Mouse (Mus musculus) ovary, adult 18-20 months (tissue): ENCODE measurements around the gene Atat1.

Experiments used
- DNase-seq: peaks from one replicate; pipeline ENCODE4 v3.0.0; 2022; ENCODE audit warnings: low spot score, mixed read lengths

The Atat1 gene

GRCm38 (mm10) chr17:35873774-35874519, 35.9 kb downstream of the Atat1 start:
- DNase-seq = peak; percentile 70

GRCm38 (mm10) chr17:35870884-35871696, 38.8 kb downstream of the Atat1 start:
- DNase-seq = no peak

DNA sequence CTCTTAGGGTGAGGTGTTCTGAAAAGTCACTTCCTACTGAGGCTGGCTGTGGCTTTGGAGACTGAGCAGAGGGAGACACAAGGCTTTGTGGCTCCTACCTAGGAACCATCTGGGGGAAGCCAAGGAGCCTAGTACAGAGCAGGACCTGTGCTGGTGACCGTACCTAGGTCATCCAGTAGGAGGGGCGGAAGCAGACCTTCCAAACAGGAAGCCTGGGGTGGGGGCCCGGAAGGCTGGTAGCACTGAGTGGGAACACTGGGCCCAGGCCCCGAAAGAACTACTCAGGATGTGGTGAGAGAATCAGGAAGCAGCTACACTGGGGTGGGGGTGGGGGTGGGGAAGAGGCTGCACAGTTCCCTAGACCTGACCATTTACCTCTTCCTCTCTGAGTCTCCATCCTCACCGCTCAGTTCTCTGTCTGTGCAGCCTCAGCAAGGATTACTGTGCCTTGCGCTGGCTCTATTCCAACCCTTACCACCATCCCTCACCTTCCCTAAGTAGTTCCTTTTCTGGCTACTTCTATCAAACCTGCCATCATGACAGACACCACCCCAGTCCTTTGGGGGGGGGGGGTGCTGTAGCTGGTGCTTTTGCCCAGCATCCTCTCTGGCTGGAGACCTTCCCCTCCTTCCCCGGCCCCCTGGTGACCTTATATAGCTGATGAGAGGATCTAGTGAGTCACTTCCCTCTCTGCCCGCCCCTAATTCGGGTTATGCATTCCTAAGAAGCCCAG, 39.6 kb downstream of the Atat1 start:
- DNase-seq = no peak

GRCm38 (mm10) chr17:35869346-35870067, 40.4 kb downstream of the Atat1 start:
- no peak for DNase-seq

DNA sequence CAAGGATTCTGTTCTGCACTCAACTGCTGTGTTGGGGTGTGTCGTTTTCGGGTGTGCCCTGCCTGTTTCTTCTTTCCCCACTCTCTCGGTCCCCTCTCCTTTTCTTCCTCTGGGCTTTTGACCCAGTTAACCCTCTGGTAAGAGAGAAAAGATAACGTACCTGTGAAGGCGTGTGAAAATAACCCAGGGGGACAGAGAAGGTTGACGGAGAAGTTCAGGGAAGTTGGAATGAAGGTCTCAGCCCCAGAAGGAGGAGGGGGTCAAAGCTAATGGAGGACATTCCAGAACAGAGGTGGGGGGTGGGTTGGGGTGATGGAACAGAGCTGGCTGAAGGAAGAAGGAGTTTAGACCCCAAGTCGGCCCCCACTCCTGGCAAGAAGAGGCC, 40.9 kb downstream of the Atat1 start:
- DNase-seq = no peak

- no peak for DNase-seq
Observed at GRCm38 (mm10) chr17:35868165-35868820, 41.6 kb downstream of the Atat1 start.

GRCm38 (mm10) chr17:35866911-35867890, 42.7 kb downstream of the Atat1 start:
- DNase-seq = no peak

GRCm38 (mm10) chr17:35866281-35866831, 43.5 kb downstream of the Atat1 start:
- DNase-seq = peak; percentile 57

DNA sequence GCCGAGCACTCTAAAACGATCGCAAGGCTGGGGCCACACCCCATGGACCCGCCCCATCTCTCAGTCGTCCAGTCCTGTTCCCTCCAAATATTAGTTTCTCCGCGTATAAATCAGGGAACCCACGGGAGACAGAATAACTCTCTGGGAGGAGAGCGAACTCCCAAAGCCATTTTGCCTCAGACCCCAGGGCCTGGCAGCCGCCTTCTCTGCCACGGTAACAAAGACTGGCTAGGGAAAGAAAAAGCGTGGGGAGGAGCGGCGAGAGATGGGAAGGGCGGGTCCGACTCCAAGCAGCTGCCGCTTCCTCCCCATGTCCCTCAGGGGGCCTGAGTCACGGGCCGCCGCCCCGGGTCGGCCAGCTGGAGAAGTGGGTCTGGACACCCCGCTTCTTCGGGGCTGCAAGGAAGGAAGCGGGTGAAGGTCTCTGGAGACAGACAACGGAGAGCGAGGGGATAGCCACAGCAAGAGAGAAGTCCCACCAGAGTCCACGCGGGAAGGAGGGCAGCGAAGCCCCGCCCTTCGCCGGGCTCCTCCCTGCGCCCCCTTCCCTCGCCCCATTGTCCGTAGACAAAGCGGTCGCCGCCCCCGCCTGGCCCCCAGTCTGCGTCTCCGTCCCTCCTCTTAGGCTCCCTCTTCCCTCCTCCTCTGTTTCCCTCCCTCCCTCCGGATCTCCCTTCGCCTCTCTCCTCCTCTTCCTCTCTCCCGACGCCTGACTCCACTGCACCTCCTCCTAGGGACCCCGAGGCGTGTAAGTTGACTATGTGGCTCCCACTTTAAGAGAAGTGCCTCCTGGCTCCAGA, 44.2 kb downstream of the Atat1 start, which contains the start of gene Ppp1r18:
Ppp1r18 (plus strand) TSS at position 113 of the 800 bp plus-strand sequence.
- DNase-seq = peak; percentile 67

DNA sequence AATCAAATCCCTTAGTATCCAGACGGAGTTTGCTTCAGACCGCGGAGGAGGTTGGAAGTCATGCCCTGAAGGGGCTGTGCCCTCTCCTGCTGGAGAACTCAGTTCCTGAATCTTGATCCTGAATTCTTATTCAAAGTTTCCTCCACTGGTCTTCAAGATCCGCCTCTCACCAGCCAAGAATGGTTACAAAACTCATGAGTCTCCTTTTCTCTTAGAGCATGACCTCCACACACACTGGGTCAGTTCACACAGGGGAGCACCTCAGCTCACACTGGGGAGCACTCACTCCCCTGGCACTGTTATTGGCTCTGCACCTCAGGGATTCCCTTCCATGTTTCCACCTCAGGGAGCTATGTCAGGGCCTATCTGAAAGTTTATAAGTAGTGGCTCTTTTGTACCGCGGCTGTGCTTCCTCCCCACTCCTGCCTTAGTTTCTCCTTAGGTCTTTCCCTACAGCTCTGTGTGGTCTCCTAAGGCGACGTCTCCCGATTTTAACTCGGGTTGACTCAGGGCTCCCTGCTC, 45.0 kb downstream of the Atat1 start:
- no peak for DNase-seq

DNA sequence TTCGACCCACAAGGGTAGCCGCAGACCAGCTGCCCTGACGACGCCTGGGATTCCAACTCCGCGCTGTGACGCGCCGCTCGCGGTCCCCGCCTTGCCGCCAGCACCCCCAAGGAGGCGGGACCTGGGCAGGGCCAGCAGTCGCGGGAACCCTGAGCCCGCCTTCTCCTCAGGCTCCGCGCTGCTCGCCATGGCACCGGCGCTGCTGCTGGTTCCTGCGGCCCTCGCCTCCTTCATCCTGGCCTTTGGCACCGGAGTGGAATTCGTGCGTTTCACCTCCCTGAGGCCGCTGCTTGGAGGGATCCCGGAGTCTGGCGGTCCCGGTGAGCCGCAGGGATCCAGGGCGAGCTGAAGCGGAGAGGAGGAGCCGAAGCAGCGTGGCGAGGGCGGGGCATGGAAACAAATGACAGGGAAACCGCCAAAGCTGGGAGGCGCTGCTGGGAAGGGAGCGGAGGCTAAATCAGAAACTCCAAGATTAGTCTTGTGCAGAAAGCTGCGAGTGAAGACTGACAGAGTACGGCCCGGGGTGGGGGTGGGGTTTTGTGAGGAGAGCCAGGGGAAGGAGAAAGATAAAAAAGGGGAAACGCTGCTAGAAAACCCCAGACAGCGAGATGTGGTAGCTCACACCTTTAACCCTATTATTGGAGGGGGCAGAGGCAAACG, 48.5 kb downstream of the Atat1 start, which contains the start of gene Nrm:
Nrm (plus strand) TSS at position 121 of the 660 bp plus-strand sequence.
- peak; percentile 79 for DNase-seq

GRCm38 (mm10) chr17:35860831-35861197, 49.1 kb downstream of the Atat1 start:
- DNase-seq = no peak

DNA sequence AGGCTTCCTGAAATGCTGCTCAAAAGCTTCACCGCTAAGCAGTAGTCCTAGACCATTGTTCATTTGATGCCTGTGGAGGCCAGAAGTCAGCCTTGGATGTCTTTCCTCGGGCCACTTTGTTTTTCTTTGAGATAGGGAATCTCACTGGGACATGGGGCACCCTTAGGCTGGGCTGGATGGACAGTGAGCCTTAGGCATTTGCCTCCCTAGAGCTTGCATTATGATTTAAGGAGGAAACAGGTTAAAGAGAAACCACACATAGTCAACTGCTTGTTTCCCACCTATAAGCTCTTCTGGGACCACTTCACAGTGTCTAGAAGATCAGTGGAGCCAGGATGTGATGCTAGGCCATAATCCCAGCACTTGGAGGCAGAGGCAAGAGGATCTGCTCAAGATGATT, 50.0 kb downstream of the Atat1 start:
- no peak for DNase-seq

- no peak for DNase-seq
Observed at GRCm38 (mm10) chr17:35859371-35859770, 50.5 kb downstream of the Atat1 start.

DNA sequence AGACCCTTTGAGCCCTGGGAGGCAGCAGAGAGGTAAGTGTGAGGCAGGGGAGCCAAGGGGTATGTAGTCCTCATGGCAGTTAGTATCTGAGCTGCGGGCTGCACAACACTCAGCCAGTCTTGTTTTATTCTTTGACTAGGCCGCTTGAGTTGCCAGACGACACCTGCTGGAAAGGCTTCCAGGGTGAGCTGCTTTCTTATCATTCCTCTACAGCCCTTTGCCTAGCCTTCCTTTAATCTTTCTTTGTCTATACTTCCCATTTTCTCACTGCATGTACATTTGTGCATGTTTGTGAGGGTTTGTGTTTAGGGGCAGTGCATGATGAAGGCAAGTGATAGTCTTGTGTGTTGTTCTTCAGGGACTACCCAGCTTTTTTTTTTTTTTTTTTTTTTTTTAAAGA, 58.9 kb downstream of the Atat1 start:
- no peak for DNase-seq

DNA sequence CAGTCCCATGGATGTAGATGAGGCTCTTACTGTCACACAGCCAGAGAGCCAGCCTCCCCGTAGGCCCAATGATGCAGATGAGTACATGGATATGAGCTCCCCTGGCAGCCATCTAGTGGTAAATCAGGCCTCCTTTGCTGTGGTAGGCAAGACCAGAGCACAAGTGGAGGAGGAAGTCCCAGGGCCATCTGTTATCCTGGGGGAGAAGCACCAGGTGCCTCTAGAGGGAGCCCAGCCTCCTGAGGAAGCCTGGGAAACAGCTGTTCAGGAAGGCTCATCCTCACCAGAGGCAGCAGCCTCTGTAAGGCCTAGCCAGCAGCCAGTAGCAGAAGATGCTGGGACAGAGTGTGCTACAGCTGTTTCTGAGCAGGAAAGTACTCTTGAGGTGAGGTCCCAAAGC, 61.8 kb downstream of the Atat1 start:
- no peak for DNase-seq
